Mouse (Mus musculus) limb, embryonic 10.5 days (tissue): ENCODE results near the gene Supt6. TPM values are rescaled to one million over a fixed set of nuclear protein-coding genes. Genes with fewer than 3 reads are reported as not detected.

Source experiments
- DNase-seq: peaks from one replicate; pipeline ENCODE4 v3.0.0-alpha.2; 2017; ENCODE audit warnings: low spot score
- H3K27ac ChIP-seq: fragments of 300-500 bp; sonication (generic); 2 replicates; pipeline ENCODE4 v1.5.1; 2016; ENCODE audit warnings: mild to moderate bottlenecking
- H3K27me3 ChIP-seq: fragments of 300-500 bp; sonication (generic); 2 replicates; pipeline ENCODE4 v1.6.1; 2016; ENCODE audit warnings: low read depth, mild to moderate bottlenecking; ENCODE audit not compliant: poor library complexity, severe bottlenecking
- H3K36me3 ChIP-seq: fragments of 300-500 bp; sonication (generic); 2 replicates; pipeline ENCODE4 v1.6.1; 2016; ENCODE audit warnings: mild to moderate bottlenecking, moderate library complexity
- H3K4me1 ChIP-seq: fragments of 300-500 bp; sonication (generic); 2 replicates; pipeline ENCODE4 v1.6.1; 2016
- H3K4me3 ChIP-seq: fragments of 300-500 bp; sonication (generic); 2 replicates; pipeline ENCODE4 v1.5.1; 2016; ENCODE audit warnings: mild to moderate bottlenecking, moderate library complexity
- H3K9me3 ChIP-seq: fragments of 300-500 bp; sonication (generic); replicated peaks from 2 replicates; pipeline ENCODE4 v1.6.1; 2016; ENCODE audit warnings: mild to moderate bottlenecking
- WGBS: fragments of 180-500 bp; shearing (Covaris S2); methylation state at CpG from one replicate; pipeline ENCODE4 v1.1.7; 2016; 5-methylcytosine and 5-hydroxymethylcytosine counted together
- polyA plus RNA-seq: library from polyadenylated mRNA; unstranded; fragments of >200 nt; fragmentation: Nextera tagmentation; extraction: Ambion mirVana; gene quantifications from 2 replicates; pipeline ENCODE4 v1.2.1, GENCODE M21; 2016

Gene Supt6
- polyA plus RNA-seq, 1 experiment from 2014 or later, result 41.6 TPM

- Histone ChIP-seq H3K9me3 (no peaks in the 10 kb centered on the region), H3K27ac (no peak overlapping the region), H3K36me3 (peaks cover 38% of the 10 kb centered on the region), H3K4me1 (peaks cover 9% of the 10 kb centered on the region), H3K27me3 (peaks cover 10% of the 10 kb centered on the region), H3K4me3 (peak overlapping the region; percentile 94)
- WGBS, result 100% methylated on average over 2 of the region's 2 CpGs
- no peak for DNase-seq
Measured at GRCm38 (mm10) chr11:78260489-78261258, 14.9 kb upstream of the Supt6 start.

- no peaks in the 10 kb centered on the region for H3K9me3 ChIP-seq
- H3K4me1 ChIP-seq, result no peaks in the 10 kb centered on the region
- H3K4me3 ChIP-seq, result no peak overlapping the region
- WGBS, result 100% methylated on average over 1 of the region's 1 CpGs
- no peak for DNase-seq
- H3K27me3 ChIP-seq, result peaks cover 10% of the 10 kb centered on the region
- H3K27ac ChIP-seq, result no peak overlapping the region
- peaks cover 38% of the 10 kb centered on the region for H3K36me3 ChIP-seq
Measured at GRCm38 (mm10) chr11:78256618-78257017, 10.8 kb upstream of the Supt6 start.

- no peak for DNase-seq
- Histone ChIP-seq H3K27me3 (no peaks in the 10 kb centered on the region), H3K4me3 (no peak overlapping the region)
Measured at GRCm38 (mm10) chr11:78247727-78248140, 1.9 kb upstream of the Supt6 start.

GRCm38 (mm10) chr11:78247012-78247348, 1.2 kb upstream of the Supt6 start:
- Histone ChIP-seq H3K4me3 (no peak overlapping the region), H3K27me3 (no peaks in the 10 kb centered on the region), H3K27ac (no peak overlapping the region), H3K4me1 (peaks cover 21% of the 10 kb centered on the region), H3K9me3 (no peaks in the 10 kb centered on the region), H3K36me3 (peaks cover 28% of the 10 kb centered on the region)
- DNase-seq, result no peak
- 68% methylated on average over 3 of the region's 3 CpGs for WGBS

More at GRCm38 (mm10) chr11:78247727-78248140, 1.9 kb upstream of the Supt6 start:
- peaks cover 21% of the 10 kb centered on the region for H3K4me1 ChIP-seq
- H3K27ac ChIP-seq, result no peak overlapping the region
- H3K9me3 ChIP-seq, result no peaks in the 10 kb centered on the region
- 68% methylated on average over 4 of the region's 4 CpGs for WGBS
- H3K36me3 ChIP-seq, result peaks cover 33% of the 10 kb centered on the region

- WGBS, result 45% methylated on average over 7 of the region's 7 CpGs
- H3K4me1 ChIP-seq, result peaks cover 21% of the 10 kb centered on the region
- H3K27ac ChIP-seq, result peak overlapping the region; percentile 88; the same call in 1 of the 2 replicates
- H3K4me3 ChIP-seq, result peak overlapping the region; percentile 96
- H3K36me3 ChIP-seq, result peaks cover 26% of the 10 kb centered on the region
- H3K9me3 ChIP-seq, result no peaks in the 10 kb centered on the region
- no peak for DNase-seq
- H3K27me3 ChIP-seq, result no peaks in the 10 kb centered on the region
Measured at GRCm38 (mm10) chr11:78246318-78247011, 678 bp upstream of the Supt6 start.

- WGBS, result under 1% methylated on average over 19 of the region's 19 CpGs
- Histone ChIP-seq H3K27me3 (no peaks in the 10 kb centered on the region), H3K9me3 (no peaks in the 10 kb centered on the region), H3K36me3 (peaks cover 23% of the 10 kb centered on the region), H3K27ac (peak overlapping the region; percentile 88), H3K4me3 (peak overlapping the region; percentile 96), H3K4me1 (peaks cover 21% of the 10 kb centered on the region)
- DNase-seq, result no peak
Measured at GRCm38 (mm10) chr11:78245261-78245626, 543 bp downstream of the Supt6 start.

- H3K27ac ChIP-seq, result no peak overlapping the region
- no peak for DNase-seq
- 93% methylated on average over 9 of the region's 9 CpGs for WGBS
- no peaks in the 10 kb centered on the region for H3K9me3 ChIP-seq
- H3K4me1 ChIP-seq, result peaks cover 9% of the 10 kb centered on the region
- no peak overlapping the region for H3K4me3 ChIP-seq
- H3K36me3 ChIP-seq, result peaks cover 50% of the 10 kb centered on the region
- no peaks in the 10 kb centered on the region for H3K27me3 ChIP-seq
Measured at GRCm38 (mm10) chr11:78240193-78240857, 5.5 kb downstream of the Supt6 start.

GRCm38 (mm10) chr11:78231518-78231917, 14.3 kb downstream of the Supt6 start:
- H3K36me3 ChIP-seq, result peaks cover 97% of the 10 kb centered on the region
- WGBS, result 91% methylated on average over 6 of the region's 6 CpGs
- no peaks in the 10 kb centered on the region for H3K4me1 ChIP-seq
- DNase-seq, result no peak
- no peaks in the 10 kb centered on the region for H3K27me3 ChIP-seq
- no peak overlapping the region for H3K27ac ChIP-seq
- H3K4me3 ChIP-seq, result no peak overlapping the region
- no peaks in the 10 kb centered on the region for H3K9me3 ChIP-seq

GRCm38 (mm10) chr11:78223586-78223985, 22.2 kb downstream of the Supt6 start:
- peaks cover 100% of the 10 kb centered on the region for H3K36me3 ChIP-seq
- WGBS, result 93% methylated on average over 4 of the region's 4 CpGs

GRCm38 (mm10) chr11:78215709-78216317, 30.0 kb downstream of the Supt6 start:
- 85% methylated on average over 11 of the region's 11 CpGs for WGBS
- no peak overlapping the region for H3K27ac ChIP-seq
- no peak for DNase-seq
- H3K9me3 ChIP-seq, result no peaks in the 10 kb centered on the region
- H3K4me1 ChIP-seq, result no peaks in the 10 kb centered on the region
- H3K4me3 ChIP-seq, result no peak overlapping the region
- no peaks in the 10 kb centered on the region for H3K27me3 ChIP-seq
- H3K36me3 ChIP-seq, result peaks cover 99% of the 10 kb centered on the region

More at GRCm38 (mm10) chr11:78223586-78223985, 22.2 kb downstream of the Supt6 start:
- DNase-seq, result no peak
- Histone ChIP-seq H3K9me3 (no peaks in the 10 kb centered on the region), H3K27me3 (no peaks in the 10 kb centered on the region), H3K27ac (no peak overlapping the region), H3K4me3 (no peak overlapping the region), H3K4me1 (no peaks in the 10 kb centered on the region)

- Histone ChIP-seq H3K27me3 (no peaks in the 10 kb centered on the region), H3K4me1 (no peaks in the 10 kb centered on the region), H3K36me3 (peaks cover 99% of the 10 kb centered on the region), H3K9me3 (no peaks in the 10 kb centered on the region), H3K27ac (no peak overlapping the region), H3K4me3 (no peak overlapping the region)
- 95% methylated on average over 14 of the region's 14 CpGs for WGBS
- no peak for DNase-seq
Measured at GRCm38 (mm10) chr11:78213086-78213817, 32.5 kb downstream of the Supt6 start.

- no peak for DNase-seq
- Histone ChIP-seq H3K4me3 (no peak overlapping the region), H3K27me3 (no peaks in the 10 kb centered on the region), H3K36me3 (peaks cover 100% of the 10 kb centered on the region), H3K9me3 (no peaks in the 10 kb centered on the region), H3K27ac (no peak overlapping the region), H3K4me1 (no peaks in the 10 kb centered on the region)
- 91% methylated on average over 5 of the region's 5 CpGs for WGBS
Measured at GRCm38 (mm10) chr11:78211513-78211912, 34.3 kb downstream of the Supt6 start.
